In genomic region chr9:36726131-36727033, GRCm38 (mm10) we compare ENCODE assay signal across 8 mouse cellular contexts. TPM values are rescaled to one million over a fixed set of nuclear protein-coding genes. Genes with fewer than 3 reads are reported as not detected.
DNase-seq lines count a peak whose midpoint lies in the region; ATAC-seq and TF ChIP-seq lines count a peak whose summit lies in the region.

No protein-coding gene starts in this region.

- no peaks in the 10 kb centered on the region for H3K27me3 ChIP-seq in forebrain, embryonic 15.5 days

- H3K4me3 ChIP-seq in ES-E14 (ENCODE audit: insufficient read depth in 1 of 2, low read depth in 1 of 2, low read length in 2 of 2, poor library complexity in 1 of 2, severe bottlenecking in 1 of 2), result peak overlapping the region; percentile 81 to 83
- peak overlapping the region; percentile 76 for H3K4me3 ChIP-seq in forebrain, embryonic 15.5 days
- peak overlapping the region; percentile 78 for H3K4me3 ChIP-seq in lung, adult 2 months (replicated peaks; ENCODE audit: extremely low read depth, low read depth, low read length)

- peaks cover 0 to 4% of the 10 kb centered on the region in 2 experiments; a peak in 1 of 4 replicates for H3K4me1 ChIP-seq in ES-E14 (ENCODE audit: control insufficient read depth in 2 of 2, insufficient read depth in 2 of 2, low read length in 2 of 2, poor library complexity in 1 of 2)
- peaks cover 18% of the 10 kb centered on the region for H3K4me1 ChIP-seq in forebrain, embryonic 15.5 days
- H3K4me1 ChIP-seq in lung, adult 2 months (ENCODE audit: control insufficient read depth, insufficient read depth, low read length), result peaks cover 3% of the 10 kb centered on the region; the same call in 1 of the 2 replicates

- peak; percentile 96 for ATAC-seq in forebrain, embryonic 15.5 days (replicated peaks)
- ATAC-seq in neutrophil, adult 5-6 weeks (ENCODE audit: extremely low read depth, insufficient number of reproducible peaks, low FRiP score, poor library complexity, severe bottlenecking), result peak; percentile 90

- in situ Hi-C loops in ES-E14 (cut with MboI; ENCODE audit: low sequenced_read_pairs in 2 of 2, unreplicated experiment in 2 of 2), result no loop called here

- peak overlapping the region; percentile 96 for H3K4me2 ChIP-seq in forebrain, embryonic 15.5 days (replicated peaks)

- under 1% methylated on average over 53 of the region's 53 CpGs for WGBS in forebrain, embryonic 15.5 days
- under 1% methylated on average over 53 of the region's 53 CpGs for WGBS in lung, adult 2 months

- no peaks in the 10 kb centered on the region for H3K9me3 ChIP-seq in ES-E14 (ENCODE audit: control insufficient read depth, insufficient read depth, low read depth, low read length)
- H3K9me3 ChIP-seq in forebrain, embryonic 15.5 days, result no peaks in the 10 kb centered on the region

- peak overlapping the region; percentile 94 for H3K9ac ChIP-seq in ES-E14 (ENCODE audit: insufficient read depth, low read depth, low read length, poor library complexity, severe bottlenecking)
- H3K9ac ChIP-seq in forebrain, embryonic 15.5 days (replicated peaks), result peak overlapping the region; percentile 74

- DNase-seq in ES-E14 (ENCODE audit: low read depth, low spot score), result peak; percentile 91
- peak; percentile 90 for DNase-seq in cerebellum, adult 11-12 months
- DNase-seq in heart, postnatal 25 days (ENCODE audit: low spot score), result peak; percentile 80
- peak; percentile 84 to 95 for DNase-seq in layer of hippocampus, adult 18-20 months (ENCODE audit: low spot score in 2 of 2)
- peak; percentile 93 for DNase-seq in lung, adult 2 months
- DNase-seq in thymus, adult 18-20 months, result peak; percentile 72 to 82

- H3K36me3 ChIP-seq in ES-E14 (ENCODE audit: control insufficient read depth, insufficient read depth, low read length, poor library complexity, severe bottlenecking), result peaks cover 6% of the 10 kb centered on the region
- H3K36me3 ChIP-seq in forebrain, embryonic 15.5 days, result peaks cover 12% of the 10 kb centered on the region; the same call in 1 of the 2 replicates

- no peak for TF ChIP-seq CTCF in lung, adult 2 months (IDR thresholded peaks at IDR 0.05; ENCODE audit: insufficient read depth, low read length)

- TF ChIP-seq POLR2A in lung, adult 2 months (IDR thresholded peaks at IDR 0.05; ENCODE audit: borderline replicate concordance, extremely low read depth, low read depth, low read length), result peak; percentile 62; the same call in 1 of the 2 replicates

- H3K27ac ChIP-seq in ES-E14 (ENCODE audit: insufficient read depth, low read depth, low read length, poor library complexity, severe bottlenecking), result peak overlapping the region; percentile 93
- peak overlapping the region; percentile 90 for H3K27ac ChIP-seq in forebrain, embryonic 15.5 days (replicated peaks)

- intact Hi-C loops in heart, postnatal 25 days (cut with DNase I), result no loop called here

TF ChIP-seq in ES-E14, 5 proteins besides CTCF, POLR2A, EP300 and RAD21:
- no peak for TF ChIP-seq HCFC1 (IDR thresholded peaks at IDR 0.05; ENCODE audit: borderline replicate concordance, insufficient read depth, low read length)
- 0 out of 2 replicates have a peak, but pooled peaks have one; percentile 3 for TF ChIP-seq MAFK (IDR thresholded peaks at IDR 0.05; ENCODE audit: insufficient read depth, low read depth, low read length)

RNA-seq across cellular contexts. Expression of gene Chek1, which starts 0.5 kb away (rescaled TPM):
- total RNA-seq in ES-E14 (2012; rRNA removed), result 26.4 and 37.5 TPM in 2 replicates
- 18.7 and 19.1 TPM in 2 replicates for polyA plus RNA-seq in forebrain, embryonic 15.5 days (2015; fragmentation: Nextera tagmentation; extraction: Ambion mirVana)
- under 1 TPM; 0.60 to 0.89 TPM for total RNA-seq in heart, postnatal 25 days (2021)
- total RNA-seq in layer of hippocampus, adult 18-20 months (2021), result 1 to 10 TPM; 2.3 to 2.9 TPM
- 0.18 and 0.66 TPM in 2 replicates for polyA plus RNA-seq in lung, adult 2 months (2012; rRNA removed)
- 2.7 and 3.1 TPM in 2 replicates for total RNA-seq in neutrophil, adult 5-6 weeks (2017)

RNA-seq across cellular contexts. Expression of gene Acrv1, which starts 33.4 kb away (rescaled TPM):
- total RNA-seq in ES-E14 (2012; rRNA removed), result 0.13 TPM in 1 of 2 replicates, not detected in the other
- polyA plus RNA-seq in forebrain, embryonic 15.5 days (2015; fragmentation: Nextera tagmentation; extraction: Ambion mirVana), result not detected in 2 replicates
- not detected for total RNA-seq in heart, postnatal 25 days (2021)
- not detected for total RNA-seq in layer of hippocampus, adult 18-20 months (2021)
- polyA plus RNA-seq in lung, adult 2 months (2012; rRNA removed), result not detected in 2 replicates
- not detected in 2 replicates for total RNA-seq in neutrophil, adult 5-6 weeks (2017)

RNA-seq across cellular contexts. Expression of gene Stt3a, which starts 41.1 kb away (rescaled TPM):
- 459 and 494 TPM in 2 replicates for total RNA-seq in ES-E14 (2012; rRNA removed)
- 102 and 106 TPM in 2 replicates for polyA plus RNA-seq in forebrain, embryonic 15.5 days (2015; fragmentation: Nextera tagmentation; extraction: Ambion mirVana)
- 10 to 100 TPM; 67.8 to 74.5 TPM for total RNA-seq in heart, postnatal 25 days (2021)
- total RNA-seq in layer of hippocampus, adult 18-20 months (2021), result 10 to 100 TPM; 60.6 to 68.5 TPM
- 161 and 254 TPM in 2 replicates for polyA plus RNA-seq in lung, adult 2 months (2012; rRNA removed)
- 143 and 186 TPM in 2 replicates for total RNA-seq in neutrophil, adult 5-6 weeks (2017)

Comparison
In these comparisons a context has a peak if more than half of its experiments do, and no peak if none do; other contexts are left out.
1. Peak in every context shown above with its lines: DNase-seq, ATAC-seq, H3K4me3 ChIP-seq and H3K27ac ChIP-seq.